Mouse (Mus musculus) erythroblast, embryonic 14.5 days (primary cell): ENCODE data around the gene Kctd2. TPM values are rescaled to one million over a fixed set of nuclear protein-coding genes. Genes with fewer than 3 reads are reported as not detected.

Source experiments
- H3K27me3 ChIP-seq: 2 replicates; pipeline ENCODE4 v1.6.1; 2012; ENCODE audit warnings: inconsistent platforms; ENCODE audit not compliant: control insufficient read depth
- H3K36me3 ChIP-seq: 2 replicates; pipeline ENCODE4 v1.6.1; 2012; ENCODE audit warnings: mild to moderate bottlenecking, inconsistent platforms; ENCODE audit not compliant: control insufficient read depth
- H3K4me1 ChIP-seq: 2 replicates; pipeline ENCODE4 v1.6.1; 2012; ENCODE audit warnings: inconsistent platforms; ENCODE audit not compliant: control insufficient read depth
- H3K4me3 ChIP-seq: replicated peaks from 2 replicates; pipeline ENCODE3; 2012; ENCODE audit warnings: moderate library complexity, mild to moderate bottlenecking, inconsistent platforms
- H3K9me3 ChIP-seq: 2 replicates; pipeline ENCODE4 v1.6.1; 2012; ENCODE audit warnings: low read length, inconsistent platforms, mixed read lengths; ENCODE audit not compliant: control insufficient read depth
- GATA1 ChIP-seq: IDR thresholded peaks from 2 replicates; pipeline ENCODE4 v1.6.1; 2012; ENCODE audit warnings: low read length, inconsistent platforms, mixed read lengths
- TAL1 ChIP-seq: IDR thresholded peaks from 3 replicates; pipeline ENCODE4 v1.6.1; 2012; ENCODE audit warnings: low read length, inconsistent platforms, mixed read lengths
- polyA plus RNA-seq: library from polyadenylated mRNA; stranded (reverse); fragments of >175 nt; gene quantifications from 2 replicates; pipeline ENCODE4 v1.2.3, GENCODE M21; 2012

The Kctd2 gene
- polyA plus RNA-seq, 1 experiment: 1.3 TPM

DNA sequence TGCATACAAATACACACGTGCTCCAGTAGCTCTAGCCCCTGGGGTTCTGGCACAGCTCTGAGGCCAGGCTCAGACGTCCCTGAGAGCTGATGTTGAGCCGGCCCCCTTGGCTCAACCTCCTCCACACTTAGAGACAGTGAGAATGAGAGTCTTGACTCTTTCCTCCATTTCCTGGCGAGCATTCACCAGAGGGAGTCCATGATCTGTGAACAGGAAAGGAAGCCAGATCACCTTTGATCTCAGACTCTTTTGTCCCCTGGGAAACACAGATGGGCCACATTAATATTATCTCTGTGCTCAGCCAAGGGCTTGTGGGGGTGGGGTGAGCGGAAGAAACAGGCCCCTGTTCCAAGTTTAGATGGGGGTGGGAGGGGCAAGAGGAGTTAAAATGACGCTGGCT is 37.5 kb downstream of the Kctd2 start:
- TF ChIP-seq GATA1 (no peak), TAL1 (no peak)
- H3K27me3 ChIP-seq: peaks cover 2% of the 10 kb centered on the region
- no peaks in the 10 kb centered on the region for H3K36me3 ChIP-seq
- no peak overlapping the region for H3K4me3 ChIP-seq
- H3K4me1 ChIP-seq: no peaks in the 10 kb centered on the region
- peaks cover 10% of the 10 kb centered on the region for H3K9me3 ChIP-seq

DNA sequence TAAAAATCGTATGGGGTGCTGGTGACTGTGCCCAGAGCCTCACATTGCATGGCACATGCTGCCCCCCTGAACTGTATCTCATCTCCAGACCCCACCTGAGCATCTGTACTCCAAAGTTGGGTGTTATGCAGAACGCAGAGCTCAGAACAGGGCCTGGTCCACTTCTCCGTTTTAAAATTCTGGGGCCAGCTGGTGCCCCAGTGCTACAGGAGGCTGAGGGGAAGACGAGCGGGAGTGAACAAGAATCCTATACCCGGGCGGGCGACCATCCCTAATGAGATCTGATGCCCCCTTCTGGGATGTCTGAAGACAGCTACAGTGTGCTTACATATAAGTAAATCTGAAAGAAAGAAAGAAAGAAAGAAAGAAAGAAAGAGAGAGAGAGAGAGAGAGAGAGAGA is 41.0 kb downstream of the Kctd2 start:
- 0 out of 2 replicates have a peak, but pooled peaks cover 3% of the 10 kb centered on the region for H3K27me3 ChIP-seq
- H3K4me1 ChIP-seq: no peaks in the 10 kb centered on the region
- no peak for TF ChIP-seq GATA1
- TF ChIP-seq TAL1: no peak
- H3K4me3 ChIP-seq: no peak overlapping the region
- no peaks in the 10 kb centered on the region for H3K9me3 ChIP-seq
- H3K36me3 ChIP-seq: no peaks in the 10 kb centered on the region

DNA sequence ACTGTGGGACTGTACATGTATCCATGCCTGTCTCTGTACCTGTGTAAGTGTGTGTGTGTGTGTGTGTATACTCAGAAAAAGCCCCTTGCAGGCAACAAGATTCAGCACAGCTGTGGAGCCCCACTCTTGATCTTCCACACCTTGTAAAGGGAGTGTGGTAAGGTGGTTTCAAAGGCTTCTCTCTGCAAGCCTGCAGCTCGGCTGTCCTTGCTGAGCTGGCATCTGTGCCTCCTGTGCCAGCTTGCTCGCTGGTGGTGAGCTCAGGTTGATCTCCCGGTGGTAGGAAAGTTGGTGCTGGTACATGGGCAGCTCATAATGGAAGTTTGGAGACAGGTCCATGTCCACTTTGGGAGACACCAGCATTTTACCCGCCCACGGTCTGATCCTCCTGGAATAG is 41.9 kb downstream of the Kctd2 start:
- H3K4me1 ChIP-seq: no peaks in the 10 kb centered on the region
- no peaks in the 10 kb centered on the region for H3K9me3 ChIP-seq
- 0 out of 2 replicates have a peak, but pooled peaks cover 3% of the 10 kb centered on the region for H3K27me3 ChIP-seq
- H3K4me3 ChIP-seq: no peak overlapping the region
- no peak for TF ChIP-seq TAL1
- H3K36me3 ChIP-seq: no peaks in the 10 kb centered on the region

DNA sequence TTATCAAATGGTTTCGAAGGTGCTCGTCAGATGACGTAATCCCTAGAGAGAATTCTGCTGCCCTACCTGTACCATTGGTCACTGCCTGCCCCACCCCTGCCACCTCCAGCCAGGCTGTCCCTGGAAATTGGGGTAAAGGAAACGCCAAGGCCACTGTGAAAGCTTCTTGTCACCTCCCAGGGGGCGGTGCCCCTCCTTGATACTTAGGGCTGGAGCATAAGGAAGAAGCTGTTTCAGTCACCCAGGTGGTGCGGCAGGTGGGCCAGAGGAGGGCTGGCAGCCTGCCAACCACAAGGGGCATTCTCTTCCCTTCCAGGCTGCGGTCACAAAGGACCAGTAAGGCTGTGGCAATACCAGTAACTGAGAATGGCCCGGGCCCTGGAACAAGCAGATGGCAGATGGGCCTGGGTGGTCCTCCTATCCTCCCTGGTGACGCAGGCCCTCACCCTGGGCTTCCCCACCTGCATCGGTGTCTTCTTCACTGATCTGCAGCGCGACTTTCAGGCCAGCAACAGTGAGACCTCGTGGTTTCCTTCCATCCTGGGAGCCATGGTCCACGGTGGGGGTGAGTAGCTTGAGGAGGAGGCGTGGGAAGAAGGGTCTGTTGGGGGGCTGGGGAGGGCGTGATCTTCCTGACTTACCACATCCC is 42.4 kb downstream of the Kctd2 start, which contains the start of gene Slc16a5:
TSS of gene Slc16a5 (plus strand) at position 232 of the 649 bp plus-strand sequence.
- H3K4me1 ChIP-seq: no peaks in the 10 kb centered on the region
- no peaks in the 10 kb centered on the region for H3K9me3 ChIP-seq
- H3K27me3 ChIP-seq: 0 out of 2 replicates have a peak, but pooled peaks cover 3% of the 10 kb centered on the region
- no peak within 1 kb of the TSS for H3K4me3 ChIP-seq
- no peak for TF ChIP-seq GATA1
- TF ChIP-seq TAL1: no peak
- no peaks in the 10 kb centered on the region for H3K36me3 ChIP-seq

DNA sequence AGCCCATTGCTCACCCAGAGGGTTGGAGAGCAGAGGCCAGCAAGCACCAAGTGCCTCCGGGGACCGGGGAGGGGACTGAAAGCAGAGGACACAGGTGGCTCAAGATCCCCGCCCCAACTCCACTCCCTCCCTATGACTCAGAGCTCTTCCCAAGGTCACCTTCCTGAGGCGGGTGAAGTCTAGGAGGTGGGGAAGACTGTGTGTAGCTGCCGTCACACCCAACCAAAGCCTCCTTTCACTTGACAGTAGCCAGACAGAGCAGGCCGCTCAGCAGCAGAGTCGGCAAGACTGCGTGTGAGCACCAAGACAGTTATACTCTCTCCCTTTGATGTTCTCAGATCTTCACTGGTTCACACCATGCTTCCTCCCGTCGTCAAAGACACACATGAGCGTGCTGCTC is 43.5 kb downstream of the Kctd2 start:
- H3K27me3 ChIP-seq: 0 out of 2 replicates have a peak, but pooled peaks cover 3% of the 10 kb centered on the region
- TF ChIP-seq TAL1 (no peak), GATA1 (no peak)
- H3K4me3 ChIP-seq: no peak overlapping the region
- H3K36me3 ChIP-seq: no peaks in the 10 kb centered on the region
- H3K9me3 ChIP-seq: no peaks in the 10 kb centered on the region
- no peaks in the 10 kb centered on the region for H3K4me1 ChIP-seq

DNA sequence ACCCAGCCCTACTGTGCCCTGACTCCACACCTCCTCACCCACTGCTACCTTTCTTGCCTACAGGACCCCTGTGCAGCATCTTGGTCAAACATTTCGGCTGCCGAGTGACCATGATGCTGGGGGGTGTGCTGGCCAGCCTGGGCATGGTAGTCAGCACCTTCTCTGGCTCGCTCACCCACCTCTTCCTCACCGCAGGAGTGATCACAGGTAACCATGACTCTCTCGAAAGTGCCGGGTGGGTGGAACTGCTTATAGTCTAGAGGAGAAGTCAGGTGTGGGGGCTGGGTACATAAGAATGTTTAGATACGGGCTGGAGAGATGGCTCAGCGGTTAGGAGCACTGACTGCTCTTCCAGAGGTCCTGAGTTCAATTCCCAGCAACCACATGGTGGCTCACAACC is 44.9 kb downstream of the Kctd2 start:
- H3K4me1 ChIP-seq: no peaks in the 10 kb centered on the region
- TF ChIP-seq GATA1: no peak
- no peak for TF ChIP-seq TAL1
- 0 out of 2 replicates have a peak, but pooled peaks cover 3% of the 10 kb centered on the region for H3K27me3 ChIP-seq
- no peaks in the 10 kb centered on the region for H3K36me3 ChIP-seq
- no peak overlapping the region for H3K4me3 ChIP-seq
- H3K9me3 ChIP-seq: no peaks in the 10 kb centered on the region

DNA sequence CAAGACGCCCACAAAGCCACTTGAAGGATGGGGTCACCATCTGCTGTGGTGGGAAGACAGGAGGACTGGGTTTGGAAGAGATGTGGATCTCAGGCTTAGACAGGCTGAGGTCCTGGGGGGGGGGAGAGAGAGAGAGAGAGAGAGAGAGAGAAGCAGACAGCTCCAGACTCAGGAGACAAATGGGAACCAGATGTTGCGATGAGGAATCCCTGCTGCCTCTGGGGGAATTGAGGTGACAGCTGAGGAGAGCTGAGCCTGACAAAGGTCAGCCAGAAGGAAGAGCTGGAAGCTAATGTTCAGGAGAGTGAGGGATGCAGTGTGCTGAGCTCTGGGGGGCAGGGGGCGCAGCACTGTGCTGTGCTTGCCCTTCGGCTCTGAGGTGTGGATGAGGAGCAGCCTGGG is 47.3 kb downstream of the Kctd2 start:
- Histone ChIP-seq H3K4me1 (no peaks in the 10 kb centered on the region), H3K27me3 (0 out of 2 replicates have a peak, but pooled peaks cover 3% of the 10 kb centered on the region), H3K4me3 (no peak overlapping the region), H3K9me3 (no peaks in the 10 kb centered on the region), H3K36me3 (no peaks in the 10 kb centered on the region)
- TF ChIP-seq TAL1: no peak
- TF ChIP-seq GATA1: no peak

DNA sequence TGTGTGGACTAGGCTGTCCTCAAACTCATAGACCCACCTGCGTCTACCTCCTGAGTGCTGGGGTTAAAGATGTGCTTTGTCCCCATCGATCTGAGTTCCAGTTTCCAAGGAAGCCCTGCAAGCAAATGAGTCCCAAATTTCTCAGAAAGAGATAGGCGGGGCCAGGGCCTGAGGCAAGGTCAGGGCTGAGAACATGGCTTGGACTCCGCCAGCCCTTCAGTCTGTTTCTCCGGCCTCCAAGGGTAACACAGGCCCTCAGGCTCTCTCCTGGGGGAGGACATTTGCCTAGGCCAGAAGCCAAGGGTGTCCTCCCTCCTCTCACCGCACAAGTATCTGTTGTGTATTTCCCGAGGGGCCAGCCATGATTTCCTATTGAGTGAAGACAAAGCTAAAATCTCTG is 52.3 kb downstream of the Kctd2 start:
- Histone ChIP-seq H3K9me3 (no peaks in the 10 kb centered on the region), H3K27me3 (no peaks in the 10 kb centered on the region), H3K4me3 (no peak overlapping the region), H3K36me3 (no peaks in the 10 kb centered on the region), H3K4me1 (peaks cover 41% of the 10 kb centered on the region)
- TF ChIP-seq GATA1 (no peak), TAL1 (no peak)

DNA sequence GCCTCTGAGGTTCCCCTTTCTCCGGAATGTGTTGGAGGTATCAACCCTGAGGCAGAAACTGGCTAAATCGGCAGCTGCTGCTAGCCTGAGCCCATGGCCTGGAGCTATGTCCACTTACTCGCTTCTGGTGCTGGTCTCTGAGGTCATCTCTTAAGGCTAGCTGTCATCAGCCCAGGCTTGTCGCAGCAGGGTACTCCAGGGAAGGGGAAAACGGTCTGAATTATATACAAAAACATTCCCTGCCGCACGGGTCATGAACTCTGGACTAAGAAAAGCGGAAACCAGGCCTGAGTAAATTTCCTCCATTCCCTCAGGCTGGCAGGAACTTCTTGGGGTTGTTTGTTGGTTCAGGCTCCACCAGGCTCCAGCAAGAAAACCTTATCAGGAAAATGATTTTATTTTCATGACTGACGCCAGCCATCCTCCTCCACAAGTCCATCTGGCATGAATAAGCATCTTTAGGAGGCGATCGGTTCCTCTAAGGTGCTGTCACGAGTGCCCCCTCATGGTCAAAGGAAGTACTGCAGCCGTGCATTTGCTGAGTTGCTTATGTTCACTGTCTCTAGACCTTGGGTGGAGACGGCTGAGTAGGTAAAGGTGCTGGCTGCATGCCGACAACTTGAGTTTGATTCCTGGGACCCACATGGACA is 53.8 kb downstream of the Kctd2 start:
- no peaks in the 10 kb centered on the region for H3K36me3 ChIP-seq
- no peaks in the 10 kb centered on the region for H3K27me3 ChIP-seq
- H3K4me3 ChIP-seq: peak overlapping the region; percentile 8
- TF ChIP-seq GATA1: no peak
- TF ChIP-seq TAL1: no peak
- H3K9me3 ChIP-seq: no peaks in the 10 kb centered on the region
- H3K4me1 ChIP-seq: peaks cover 45% of the 10 kb centered on the region
